ENCODE assay signal across 8 mouse cellular contexts in genomic region chr1:133422615-133423161, GRCm38 (mm10). TPM values are rescaled to one million over a fixed set of nuclear protein-coding genes. Genes with fewer than 3 reads are reported as not detected.
DNase-seq lines count a peak whose midpoint lies in the region; ATAC-seq lines count a peak whose summit lies in the region.

No protein-coding gene starts in this region.

- H3K4me1 ChIP-seq in embryonic facial prominence, embryonic 13.5 days: peaks cover 26% of the 10 kb centered on the region
- H3K4me1 ChIP-seq in limb, embryonic 13.5 days: peaks cover 26% of the 10 kb centered on the region
- H3K4me1 ChIP-seq in midbrain, embryonic 16.5 days (ENCODE audit: control insufficient read depth, insufficient read depth, low read length): peaks cover 14% of the 10 kb centered on the region

- no peaks in the 10 kb centered on the region for H3K36me3 ChIP-seq in embryonic facial prominence, embryonic 13.5 days
- no peaks in the 10 kb centered on the region for H3K36me3 ChIP-seq in limb, embryonic 13.5 days
- H3K36me3 ChIP-seq in midbrain, embryonic 16.5 days (ENCODE audit: control insufficient read depth, insufficient read depth, low read length): no peaks in the 10 kb centered on the region

- H3K4me3 ChIP-seq in embryonic facial prominence, embryonic 13.5 days: peak overlapping the region; percentile 73
- peak overlapping the region; percentile 72 for H3K4me3 ChIP-seq in limb, embryonic 13.5 days
- peak overlapping the region; percentile 71 for H3K4me3 ChIP-seq in midbrain, embryonic 16.5 days (ENCODE audit: low read depth, low read length)

- intact Hi-C loops in heart, postnatal 36 days (cut with DNase I): loop anchor here (1.0 to 5.0 kb wide), 4 partner anchors 26 to 1785 kb away; no protein-coding TSS in a partner anchor

- H3K4me2 ChIP-seq in embryonic facial prominence, embryonic 13.5 days: peak overlapping the region; percentile 99
- peak overlapping the region; percentile 99 for H3K4me2 ChIP-seq in limb, embryonic 13.5 days (replicated peaks)
- H3K4me2 ChIP-seq in midbrain, embryonic 16.5 days (ENCODE audit: low read length): peak overlapping the region; percentile 99

- under 1% methylated on average over 29 of the region's 29 CpGs for WGBS in embryonic facial prominence, embryonic 13.5 days
- under 1% methylated on average over 29 of the region's 29 CpGs for WGBS in limb, embryonic 13.5 days
- 0% methylated on average over 29 of the region's 29 CpGs for WGBS in midbrain, embryonic 16.5 days

- H3K27ac ChIP-seq in embryonic facial prominence, embryonic 13.5 days: 0 out of 2 replicates have a peak overlapping the region, but pooled peaks have one; percentile 77
- H3K27ac ChIP-seq in limb, embryonic 13.5 days: no peak overlapping the region
- H3K27ac ChIP-seq in midbrain, embryonic 16.5 days (ENCODE audit: low read length): peak overlapping the region; percentile 43; the same call in 1 of the 2 replicates

- DNase-seq in kidney, adult 18-20 months: peak; percentile 75
- DNase-seq in kidney, adult 11 months: no peak
- DNase-seq in heart, postnatal 36 days: peak; percentile 68 to 76
- no peak for DNase-seq in frontal cortex, postnatal 25 days (ENCODE audit: low spot score in 2 of 2)
- no peak for DNase-seq in thymus, postnatal 10 days (ENCODE audit: low spot score in 2 of 2)

- ATAC-seq in embryonic facial prominence, embryonic 13.5 days (ENCODE audit: insufficient number of reproducible peaks, insufficient read depth, low FRiP score, low TSS enrichment, low read depth): no peak
- 0 out of 2 replicates have a peak, but pooled peaks have one; percentile 22 for ATAC-seq in limb, embryonic 13.5 days (ENCODE audit: low FRiP score, low read depth)
- peak; percentile 21; the same call in 1 of the 2 replicates for ATAC-seq in midbrain, embryonic 16.5 days

- peaks cover 23% of the 10 kb centered on the region for H3K27me3 ChIP-seq in embryonic facial prominence, embryonic 13.5 days
- H3K27me3 ChIP-seq in limb, embryonic 13.5 days: peaks cover 33% of the 10 kb centered on the region
- H3K27me3 ChIP-seq in midbrain, embryonic 16.5 days (ENCODE audit: control insufficient read depth, insufficient read depth, low read depth, low read length): no peaks in the 10 kb centered on the region

- no peaks in the 10 kb centered on the region for H3K9me3 ChIP-seq in embryonic facial prominence, embryonic 13.5 days
- H3K9me3 ChIP-seq in limb, embryonic 13.5 days: no peaks in the 10 kb centered on the region
- no peaks in the 10 kb centered on the region for H3K9me3 ChIP-seq in midbrain, embryonic 16.5 days (replicated peaks; ENCODE audit: control insufficient read depth, low read length, poor library complexity, severe bottlenecking)

- H3K9ac ChIP-seq in embryonic facial prominence, embryonic 13.5 days: peak overlapping the region; percentile 82
- peak overlapping the region; percentile 80 for H3K9ac ChIP-seq in limb, embryonic 13.5 days
- H3K9ac ChIP-seq in midbrain, embryonic 16.5 days (ENCODE audit: low read depth, low read length): peak overlapping the region; percentile 58

RNA-seq across cellular contexts. Expression of gene Sox13, which starts 1.5 kb away (rescaled TPM):
- polyA plus RNA-seq in embryonic facial prominence, embryonic 13.5 days (2015; fragmentation: Nextera tagmentation; extraction: Ambion mirVana): 5.2 and 7.3 TPM in 2 replicates
- 10 to 100 TPM; 16.1 to 16.7 TPM for total RNA-seq in heart, postnatal 36 days (2021)
- 3.9 and 4.6 TPM in 2 replicates for polyA plus RNA-seq in limb, embryonic 13.5 days (2015; fragmentation: Nextera tagmentation; extraction: Ambion mirVana)
- 5.3 and 7.4 TPM in 2 replicates for polyA plus RNA-seq in midbrain, embryonic 16.5 days (2015; fragmentation: Nextera tagmentation; extraction: Ambion mirVana)

RNA-seq across cellular contexts. Expression of gene Etnk2, which starts 59.3 kb away (rescaled TPM):
- polyA plus RNA-seq in embryonic facial prominence, embryonic 13.5 days (2015; fragmentation: Nextera tagmentation; extraction: Ambion mirVana): 2.8 and 3.2 TPM in 2 replicates
- under 1 TPM; 0.38 to 0.50 TPM for total RNA-seq in heart, postnatal 36 days (2021)
- polyA plus RNA-seq in limb, embryonic 13.5 days (2015; fragmentation: Nextera tagmentation; extraction: Ambion mirVana): 1.4 and 1.7 TPM in 2 replicates
- polyA plus RNA-seq in midbrain, embryonic 16.5 days (2015; fragmentation: Nextera tagmentation; extraction: Ambion mirVana): 24.6 and 26.5 TPM in 2 replicates

Comparison
In these comparisons a context has a peak if more than half of its experiments do, and no peak if none do; other contexts are left out.
1. DNase-seq: peak in kidney, adult 18-20 months (single experiment) and heart, postnatal 36 days (2 of 2); none in kidney, adult 11 months (single experiment), frontal cortex, postnatal 25 days (0 of 2) and thymus, postnatal 10 days (0 of 2).
2. Peak in every context shown above with its lines, with median percentiles within 50 percentile points of each other: H3K4me2 ChIP-seq, H3K4me3 ChIP-seq and H3K9ac ChIP-seq.